Mouse (Mus musculus) embryonic fibroblast, embryonic 13.5 days (primary cell): Measurements from ENCODE around the gene Tmcc3. TPM values are rescaled to one million over a fixed set of nuclear protein-coding genes. Genes with fewer than 3 reads are reported as not detected.
A peak's percentile ranks its signal among the peaks of the same experiment; 100 is the strongest.
"Not testable (repeated sequence)": the region's sequence is repeated elsewhere in the genome, so short reads cannot be mapped to it uniquely, and the experiment has no call there.

Experiments
- H3K27ac ChIP-seq: 2 replicates; pipeline ENCODE4 v1.5.1; 2012; ENCODE audit warnings: low read length, control low read depth, inconsistent platforms; ENCODE audit not compliant: insufficient read depth
- H3K4me1 ChIP-seq: 2 replicates; pipeline ENCODE4 v1.6.1; 2011; ENCODE audit warnings: low read length; ENCODE audit not compliant: control insufficient read depth, insufficient read depth
- H3K4me3 ChIP-seq: 2 replicates; pipeline ENCODE4 v1.5.1; 2011; ENCODE audit warnings: mild to moderate bottlenecking, control low read depth, low read length; ENCODE audit not compliant: insufficient read depth
- CTCF ChIP-seq: IDR thresholded peaks from 2 replicates; pipeline ENCODE4 v1.5.1; 2011; ENCODE audit warnings: mild to moderate bottlenecking, control low read depth, low read length, moderate library complexity, borderline replicate concordance; ENCODE audit not compliant: insufficient read depth
- POLR2A ChIP-seq: IDR thresholded peaks from 2 replicates; pipeline ENCODE4 v1.6.1; 2011; ENCODE audit warnings: low read depth, mild to moderate bottlenecking, control low read depth, low read length, moderate library complexity
- polyA plus RNA-seq: library from polyadenylated mRNA; stranded (reverse); fragments of >200 nt; gene quantifications from 2 replicates; pipeline ENCODE4 v1.2.4, GENCODE M21; 2011; ENCODE audit warnings: low read depth; ENCODE audit not compliant: missing spikeins, insufficient read length

Gene Tmcc3
- polyA plus RNA-seq, 1 experiment = 10.2 TPM

GRCm38 (mm10) chr10:94531482-94531881 is 219.7 kb downstream of the Tmcc3 start:
- peaks cover 4% of the 10 kb centered on the region; the same call in 1 of the 2 replicates for H3K4me1 ChIP-seq
- no peak overlapping the region for H3K4me3 ChIP-seq
- TF ChIP-seq POLR2A (no peak), CTCF (no peak)
- H3K27ac ChIP-seq = no peak overlapping the region

GRCm38 (mm10) chr10:94533081-94533724 is 221.5 kb downstream of the Tmcc3 start:
- Histone ChIP-seq H3K27ac (no peak overlapping the region), H3K4me3 (no peak overlapping the region), H3K4me1 (peaks cover 4% of the 10 kb centered on the region)
- TF ChIP-seq POLR2A (no peak), CTCF (no peak)

- not testable (repeated sequence) for H3K4me3 ChIP-seq, H3K4me1 ChIP-seq, H3K27ac ChIP-seq
Measured at GRCm38 (mm10) chr10:94538623-94539022, 226.9 kb downstream of the Tmcc3 start.

GRCm38 (mm10) chr10:94540241-94540640 is 228.5 kb downstream of the Tmcc3 start:
- TF ChIP-seq POLR2A (no peak), CTCF (no peak)

GRCm38 (mm10) chr10:94543956-94544355 is 232.2 kb downstream of the Tmcc3 start:
- TF ChIP-seq CTCF = no peak
- TF ChIP-seq POLR2A = no peak
- no peak overlapping the region for H3K4me3 ChIP-seq
- no peak overlapping the region for H3K27ac ChIP-seq
- H3K4me1 ChIP-seq = peaks cover 7% of the 10 kb centered on the region; the same call in 1 of the 2 replicates

More at GRCm38 (mm10) chr10:94540241-94540640, 228.5 kb downstream of the Tmcc3 start:
- no peaks in the 10 kb centered on the region; the same call in 1 of the 2 replicates for H3K4me1 ChIP-seq
- no peak overlapping the region for H3K4me3 ChIP-seq
- H3K27ac ChIP-seq = no peak overlapping the region

DNA sequence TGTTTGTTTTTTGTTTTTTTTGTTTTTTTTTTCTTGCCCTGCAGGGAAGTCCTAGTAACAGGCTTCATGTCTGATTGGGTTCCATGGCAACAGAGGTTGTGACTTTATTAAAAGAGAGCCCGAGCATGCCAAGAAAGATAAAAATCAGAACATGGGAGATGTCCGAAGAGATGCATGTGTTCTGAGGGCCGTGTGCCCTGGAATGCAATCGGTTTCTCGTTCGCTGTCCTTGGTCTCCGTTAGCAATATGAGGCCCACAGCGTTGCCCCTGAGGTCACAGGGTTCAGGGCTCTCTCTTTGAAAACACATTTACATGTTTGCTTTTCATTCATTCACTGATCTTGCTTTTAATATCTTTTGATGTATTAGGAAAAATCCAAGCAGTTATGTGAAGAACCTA is 233.1 kb downstream of the Tmcc3 start:
- peaks cover 13% of the 10 kb centered on the region for H3K4me1 ChIP-seq
- peak overlapping the region; percentile 52 for H3K4me3 ChIP-seq
- TF ChIP-seq POLR2A (no peak), CTCF (no peak)
- H3K27ac ChIP-seq = peak overlapping the region; percentile 90

DNA sequence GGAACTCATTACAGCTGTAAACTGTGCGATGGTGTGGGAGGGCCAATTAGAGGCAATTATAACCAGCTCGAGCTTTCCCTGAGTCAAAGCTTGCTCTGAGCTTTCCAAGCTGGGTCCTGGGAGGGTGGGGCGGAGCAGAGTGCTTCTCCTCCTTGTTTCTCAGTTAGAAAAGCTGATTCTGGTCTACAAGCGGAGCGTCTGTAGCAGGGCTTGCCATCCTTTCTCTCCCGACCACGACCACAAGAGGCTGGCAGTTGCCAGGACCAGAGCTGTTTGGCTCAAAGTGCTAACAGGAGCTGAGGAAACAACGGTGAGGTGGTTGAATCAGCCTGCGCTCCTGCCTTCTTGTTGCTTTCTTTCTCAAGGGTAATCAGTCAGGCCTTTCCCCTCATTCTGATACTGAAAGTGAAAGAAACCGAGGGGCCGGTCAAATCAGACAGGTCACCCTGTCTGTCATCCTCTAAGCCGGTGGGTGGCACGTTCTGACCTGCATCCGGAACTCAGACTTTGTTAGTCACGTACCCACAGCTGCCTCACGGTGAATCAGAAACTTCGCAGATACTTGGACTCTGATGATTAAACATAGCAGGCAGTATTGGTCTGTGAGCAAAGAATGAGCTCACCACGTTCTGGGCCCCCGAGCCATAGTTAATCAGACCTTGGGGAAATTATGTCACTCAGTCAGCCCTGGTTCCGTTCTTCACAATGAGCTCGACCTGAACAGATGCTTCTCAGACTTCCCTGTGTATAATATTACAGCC is 233.7 kb downstream of the Tmcc3 start:
- H3K4me1 ChIP-seq = peaks cover 20% of the 10 kb centered on the region
- peak overlapping the region; percentile 90 for H3K27ac ChIP-seq
- TF ChIP-seq POLR2A = 0 out of 2 replicates have a peak, but pooled peaks have one; percentile 23
- no peak for TF ChIP-seq CTCF
- H3K4me3 ChIP-seq = peak overlapping the region; percentile 52

DNA sequence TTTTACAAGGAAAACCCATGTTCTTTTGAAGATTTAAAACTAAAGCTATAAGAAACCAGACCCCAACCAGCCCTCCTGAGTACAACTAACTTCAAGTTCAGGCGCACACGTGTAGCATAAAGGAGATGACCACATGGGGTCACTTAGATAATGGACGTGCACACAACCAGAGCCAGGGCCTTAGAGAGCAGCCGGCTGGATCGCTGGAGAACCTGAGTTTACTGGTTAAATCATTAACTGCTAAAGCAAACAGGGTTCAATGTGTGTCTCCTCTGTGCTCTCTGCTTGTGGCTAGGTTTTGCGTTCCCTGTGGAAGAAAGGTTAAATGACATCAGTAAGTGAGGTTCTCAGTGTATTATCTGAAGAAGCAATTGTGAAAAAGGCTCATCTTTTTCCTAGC is 234.9 kb downstream of the Tmcc3 start:
- Histone ChIP-seq H3K4me1 (peaks cover 28% of the 10 kb centered on the region), H3K27ac (no peak overlapping the region), H3K4me3 (no peak overlapping the region)
- TF ChIP-seq POLR2A (no peak), CTCF (no peak)

GRCm38 (mm10) chr10:94549511-94550232 is 237.9 kb downstream of the Tmcc3 start:
- H3K27ac ChIP-seq = no peak overlapping the region
- TF ChIP-seq POLR2A (no peak), CTCF (no peak)
- H3K4me1 ChIP-seq = peaks cover 32% of the 10 kb centered on the region
- no peak overlapping the region for H3K4me3 ChIP-seq

DNA sequence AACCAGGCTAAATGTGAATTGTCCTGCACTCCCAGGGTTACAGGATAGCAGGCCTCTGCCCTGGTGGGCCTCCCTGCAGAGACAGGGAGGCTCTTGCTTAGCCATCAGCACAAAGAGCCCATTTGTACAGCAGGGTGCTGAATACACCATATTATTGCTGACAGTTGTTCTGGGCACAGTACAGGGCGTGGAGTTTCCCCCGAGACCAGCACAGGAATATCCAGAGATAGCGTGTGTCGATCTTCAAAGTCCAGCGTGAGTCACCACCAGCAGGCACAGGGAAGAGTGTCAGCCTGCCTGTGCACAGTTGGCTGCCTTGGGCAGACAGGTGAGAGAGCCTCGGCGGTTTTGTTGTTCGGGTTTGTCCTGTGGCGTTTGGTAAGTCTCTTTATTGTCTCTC is 238.9 kb downstream of the Tmcc3 start:
- H3K4me3 ChIP-seq = no peak overlapping the region
- TF ChIP-seq CTCF = no peak
- no peak for TF ChIP-seq POLR2A
- H3K27ac ChIP-seq = no peak overlapping the region
- H3K4me1 ChIP-seq = peaks cover 36% of the 10 kb centered on the region
